Mouse (Mus musculus): ENCODE data around the gene Dync1i2.

GRCm38 (mm10) chr2:71196947-71197346, 14.6 kb upstream of the Dync1i2 start:
- TF ChIP-seq CTCF (IDR thresholded peaks at IDR 0.05; ENCODE audit: borderline replicate concordance, insufficient read depth, low read length) (no peak), POLR2A (IDR thresholded peaks at IDR 0.05; ENCODE audit: low read depth, low read length) (no peak)
